Mouse (Mus musculus) neutrophil, adult 5-6 weeks (primary cell): Measurements from ENCODE around the gene Armh1. TPM values are rescaled to one million over a fixed set of nuclear protein-coding genes. Genes with fewer than 3 reads are reported as not detected.

Experiments used
- ATAC-seq: fragments of 151-379, 151-347 bp; 2 replicates; pipeline ENCODE4 v1.8.0; 2017; ENCODE audit warnings: mild to moderate bottlenecking, moderate TSS enrichment; ENCODE audit not compliant: insufficient number of reproducible peaks, poor library complexity, low FRiP score, severe bottlenecking; ENCODE audit errors: extremely low read depth
- total RNA-seq: library from RNA; stranded (forward); fragments of 200-1000 nt; gene quantifications from 2 replicates; pipeline ENCODE4 v1.2.3, GENCODE M21; 2017

The Armh1 gene
- total RNA-seq, 1 experiment from 2014 or later, result not detected

DNA sequence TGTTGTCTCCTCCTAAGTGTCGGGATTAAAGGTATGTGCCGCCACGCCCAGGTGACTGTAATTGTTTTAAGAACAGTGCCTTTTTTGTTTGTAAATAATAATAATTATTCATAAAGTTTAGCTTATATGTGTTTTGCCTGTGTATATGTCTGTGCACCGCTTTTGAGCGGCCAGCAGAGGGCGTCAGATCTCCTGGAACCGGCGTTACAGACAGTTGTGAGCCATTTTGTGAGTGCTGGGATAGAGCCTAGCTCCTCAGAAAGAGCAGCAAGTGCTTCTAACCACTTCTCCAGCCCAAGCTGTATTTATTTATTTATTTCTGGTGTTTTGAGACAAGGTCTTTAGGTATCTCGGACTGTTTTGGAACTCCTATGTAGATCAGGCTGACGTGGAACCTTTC, 21.6 kb downstream of the Armh1 start:
- no peak for ATAC-seq

DNA sequence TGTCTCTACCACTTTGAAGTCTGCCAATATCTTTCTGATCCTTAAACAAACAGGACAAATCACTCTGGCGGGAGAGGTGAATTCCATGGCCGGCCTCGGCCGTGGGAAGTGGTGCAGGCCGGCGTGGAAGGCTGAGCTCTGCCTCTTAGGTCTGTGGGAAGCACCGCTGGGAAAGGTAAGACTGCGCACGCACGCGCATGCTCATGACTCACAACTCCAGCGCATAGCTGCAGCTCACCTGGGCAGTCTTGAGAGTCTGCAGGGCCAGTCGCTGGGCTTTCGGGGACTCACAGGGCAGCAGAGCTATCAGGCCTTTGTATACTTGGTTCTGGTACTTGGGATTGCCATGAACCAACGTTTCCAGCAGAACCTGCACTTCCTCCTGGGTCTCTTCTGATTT, 22.3 kb downstream of the Armh1 start:
- ATAC-seq, result no peak

DNA sequence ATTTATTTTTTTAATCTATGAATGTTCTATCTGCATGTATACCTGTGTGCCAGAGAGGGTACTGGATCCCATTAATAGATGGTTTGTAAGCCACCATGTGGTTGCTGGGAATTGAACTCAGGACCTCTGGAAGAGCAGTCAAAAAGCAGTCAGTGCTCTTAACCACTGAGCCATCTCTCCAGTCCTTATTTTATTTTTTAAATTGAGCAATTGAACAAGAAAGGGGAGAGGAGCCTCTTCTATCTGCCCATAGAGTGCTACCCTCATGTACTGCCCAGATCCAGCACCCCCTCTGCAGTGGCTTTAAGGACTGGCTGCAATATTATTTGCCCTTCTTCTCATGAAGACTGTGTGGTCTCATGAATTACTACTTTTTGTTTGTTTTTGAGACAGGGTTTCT, 26.7 kb downstream of the Armh1 start:
- no peak for ATAC-seq

DNA sequence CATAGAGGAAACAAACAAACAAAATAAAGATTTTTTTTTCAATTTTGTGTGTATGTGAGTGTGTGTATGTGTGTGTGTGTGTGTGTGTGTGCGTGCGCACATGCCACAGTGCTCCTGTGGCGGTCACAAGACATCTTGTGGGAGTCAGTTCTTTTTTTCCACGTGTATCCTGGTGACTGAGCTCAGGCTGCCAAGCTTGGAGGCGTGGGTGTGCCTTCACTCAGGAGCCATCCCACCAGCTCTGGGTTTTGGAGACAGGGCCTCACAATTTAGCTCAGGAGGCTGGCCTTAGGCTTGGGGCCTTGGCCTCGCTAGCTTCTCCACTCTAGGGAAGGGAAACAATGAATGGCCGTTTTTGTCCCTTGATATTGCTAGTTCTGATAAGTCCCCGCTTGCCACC, 27.8 kb downstream of the Armh1 start:
- ATAC-seq, result no peak

DNA sequence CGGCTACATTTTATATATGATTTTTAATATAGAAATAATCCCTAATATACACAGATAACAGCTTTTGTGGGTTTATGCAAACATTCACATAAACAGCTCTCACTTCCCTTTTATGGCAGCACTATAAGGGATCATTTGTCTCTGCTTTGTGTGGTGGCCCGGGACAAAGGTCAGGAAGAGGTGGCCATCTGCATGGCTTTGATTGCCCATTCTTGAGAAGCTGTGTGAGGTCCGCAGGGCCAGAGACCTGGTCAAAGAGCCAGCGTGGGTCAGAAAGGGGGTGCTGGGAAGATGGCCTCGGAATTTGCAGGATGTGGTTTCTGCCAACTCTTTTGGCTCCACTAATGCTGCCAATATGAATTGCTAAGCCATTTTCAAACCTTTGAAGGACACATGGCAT, 28.9 kb downstream of the Armh1 start:
- no peak for ATAC-seq

DNA sequence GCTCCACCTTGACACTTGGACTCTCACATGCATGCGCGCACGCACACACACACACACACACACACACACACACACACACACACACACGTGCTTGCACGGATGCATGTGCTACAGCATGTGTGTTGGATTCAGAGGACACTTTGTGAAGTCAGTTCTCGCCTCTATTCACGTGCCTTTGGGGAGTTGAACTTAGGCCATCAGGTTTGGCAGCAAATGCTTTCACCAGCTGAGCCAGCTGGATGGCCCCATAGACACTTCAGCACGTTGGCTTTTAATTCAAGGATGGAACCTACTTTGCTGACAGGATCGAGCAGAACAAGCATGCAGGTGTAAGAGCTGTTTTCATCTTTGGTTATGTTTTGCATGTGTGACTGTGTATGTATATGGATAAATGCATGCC, 30.1 kb downstream of the Armh1 start:
- no peak for ATAC-seq

DNA sequence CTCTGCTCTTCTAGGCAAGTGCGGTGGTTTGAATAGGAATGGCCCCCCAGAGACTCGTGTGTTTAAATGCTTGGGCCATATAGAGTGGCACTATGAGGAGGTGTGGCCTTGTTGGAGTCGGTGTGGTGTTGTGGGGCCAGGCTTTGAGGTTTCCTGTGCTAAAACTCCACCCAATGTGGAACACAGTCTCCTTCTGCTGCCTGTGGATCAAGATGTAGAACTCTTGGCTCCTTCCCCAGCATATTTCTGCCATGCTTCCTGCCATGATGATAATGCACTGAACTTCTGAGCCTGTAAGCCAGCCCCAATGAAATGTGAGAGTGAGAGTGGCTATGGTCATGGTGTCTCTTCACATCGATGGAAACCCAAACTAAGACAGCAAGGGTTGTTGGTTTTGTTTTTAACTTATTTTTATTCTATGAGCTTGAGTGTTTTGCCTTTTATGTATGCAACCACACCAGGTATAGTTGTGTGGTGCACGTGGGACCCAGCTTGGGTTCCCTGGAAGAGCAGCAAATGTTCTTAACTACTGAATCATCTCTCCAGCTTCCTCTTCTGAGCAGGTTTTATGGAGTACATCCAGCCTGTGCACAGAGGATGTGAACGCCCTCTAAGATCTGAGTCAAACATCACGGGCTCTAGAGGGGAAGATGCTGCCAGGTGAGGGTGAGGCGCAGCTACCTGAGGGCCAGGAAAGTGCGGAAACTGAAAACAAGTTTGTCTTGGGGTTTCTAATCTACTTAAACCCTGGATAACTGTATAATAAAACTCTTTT, 31.0 kb downstream of the Armh1 start:
- no peak for ATAC-seq

DNA sequence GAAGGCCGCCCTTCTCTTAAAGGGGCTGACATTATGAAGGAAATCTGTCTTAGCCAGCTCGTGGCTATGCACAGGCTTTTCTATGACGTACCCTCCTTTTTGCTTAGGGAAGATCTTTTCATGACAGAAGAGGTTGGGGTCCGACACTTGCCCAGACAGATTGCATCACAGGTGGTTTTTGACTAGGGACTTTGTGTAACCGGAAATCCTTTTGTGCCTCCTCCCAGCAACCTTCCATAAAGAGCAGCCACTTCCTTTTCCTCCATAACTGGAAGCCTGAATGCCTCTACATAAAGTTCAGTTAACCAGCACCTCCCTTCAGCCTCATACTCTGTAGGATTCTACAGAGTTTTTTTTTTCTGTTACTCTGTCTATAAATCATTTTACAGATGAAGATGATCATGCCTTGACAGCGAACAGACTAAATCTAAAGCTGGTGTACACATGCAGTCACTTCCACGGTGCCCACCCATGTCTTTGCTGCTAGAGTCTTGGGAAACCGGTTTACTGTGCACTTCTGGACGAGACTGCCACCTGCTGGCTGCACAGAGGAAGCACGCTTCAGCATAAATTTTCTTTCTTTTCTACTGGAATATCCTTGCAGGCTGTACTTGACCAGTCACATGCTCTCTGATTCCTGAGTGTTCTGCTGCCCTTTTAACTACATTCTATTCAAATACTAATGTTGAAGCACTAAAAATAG, 33.3 kb downstream of the Armh1 start:
- peak; percentile 83 for ATAC-seq

DNA sequence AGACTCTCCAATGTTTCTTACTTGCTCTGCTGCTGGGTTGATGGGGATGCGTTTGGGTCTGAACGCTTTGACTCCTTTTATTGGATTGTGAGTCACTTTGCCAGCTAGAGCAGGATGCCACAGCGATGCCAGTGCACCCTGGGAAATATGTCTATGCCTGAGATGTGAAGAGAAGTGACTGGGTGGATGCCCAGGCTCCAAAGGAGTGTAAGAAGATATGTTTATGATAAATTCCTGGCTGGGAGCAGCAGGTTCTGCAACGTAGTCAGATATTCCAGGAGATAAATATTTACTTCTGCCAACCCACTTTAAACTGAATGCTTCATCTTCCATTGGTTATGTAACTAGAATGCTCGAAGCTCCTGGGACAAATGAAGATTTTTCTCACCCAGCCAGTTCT, 34.9 kb downstream of the Armh1 start:
- ATAC-seq, result no peak

DNA sequence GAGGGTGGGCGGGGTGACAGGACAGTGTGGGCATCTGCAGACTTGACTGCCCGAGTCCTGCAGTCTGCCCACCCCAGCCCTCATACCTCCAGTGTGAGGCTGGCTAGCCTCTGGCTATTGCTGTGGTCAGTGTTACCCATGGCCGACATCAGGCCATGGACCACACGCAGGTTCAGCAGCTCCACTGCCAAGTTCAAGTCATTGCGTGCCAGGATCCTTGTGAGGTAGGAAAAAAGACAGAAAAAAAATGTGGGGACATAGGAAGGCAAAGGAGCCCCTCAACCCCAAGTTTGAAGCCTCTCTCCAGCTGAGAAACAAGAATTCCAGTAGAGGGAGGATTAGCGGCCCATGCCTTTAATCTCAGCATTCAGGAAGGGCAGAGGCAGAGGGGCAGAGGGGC, 37.7 kb downstream of the Armh1 start:
- no peak for ATAC-seq

DNA sequence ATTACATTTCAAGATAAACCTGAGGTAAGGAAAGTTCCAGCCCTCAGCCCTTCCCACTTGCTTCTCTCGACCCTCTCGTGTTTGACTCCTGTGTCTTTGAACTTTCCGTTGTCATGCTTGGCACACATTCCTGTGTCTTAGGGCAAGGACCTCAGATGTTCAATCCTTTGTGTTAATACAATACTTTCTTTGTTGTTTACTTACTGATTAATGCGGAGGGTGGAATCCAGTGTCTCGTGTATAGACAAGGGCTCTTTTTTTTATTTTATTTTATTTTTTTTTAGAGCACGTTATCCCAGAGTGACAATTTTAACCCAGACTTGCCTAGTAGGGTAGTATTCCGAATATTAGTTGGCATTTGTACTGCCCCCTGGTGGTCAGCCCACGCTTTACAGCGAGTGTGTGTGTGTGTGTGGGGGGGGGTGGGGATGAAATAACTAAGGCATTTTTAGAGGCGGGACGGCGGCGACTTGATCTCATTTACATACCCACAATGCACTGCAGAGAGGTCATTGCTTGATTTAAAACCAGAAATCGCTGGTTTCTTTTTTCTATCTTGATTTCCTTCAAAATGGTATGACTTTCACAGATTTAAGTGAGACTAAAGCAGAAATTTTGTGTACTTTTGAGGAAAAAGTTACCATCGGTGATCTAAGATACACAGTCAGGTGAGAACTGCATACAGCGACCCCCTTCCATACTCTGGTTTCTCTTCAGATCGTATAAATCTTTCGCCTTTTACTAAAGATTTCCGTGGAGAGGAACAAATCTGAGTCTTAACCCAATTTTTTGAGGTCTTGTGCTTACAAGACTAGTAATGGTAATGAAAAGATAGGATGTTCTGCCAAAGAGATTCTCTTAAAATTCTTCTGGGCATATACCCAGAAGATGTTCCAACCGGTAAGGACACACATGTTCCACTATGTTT, 41.5 kb downstream of the Armh1 start:
- ATAC-seq, result peak; percentile 91

DNA sequence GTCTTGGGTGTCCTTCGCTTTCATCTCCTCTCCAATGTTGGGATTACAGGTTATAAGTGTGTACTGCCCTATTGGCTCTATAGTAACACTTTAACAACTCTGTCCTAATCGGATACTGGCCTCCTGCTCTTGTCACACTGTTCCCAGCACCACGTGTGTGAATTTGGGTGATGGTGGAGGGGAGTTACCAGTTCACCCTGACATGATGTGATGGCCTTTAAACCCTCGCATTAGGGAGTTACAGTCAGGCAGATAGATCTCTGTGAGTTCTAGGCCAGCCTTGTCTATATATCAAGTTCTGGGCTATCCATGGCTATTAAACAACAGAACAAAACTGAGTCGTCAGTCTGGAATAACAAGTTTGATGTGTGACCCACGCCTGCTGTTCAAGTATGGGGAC, 42.3 kb downstream of the Armh1 start:
- ATAC-seq, result no peak

DNA sequence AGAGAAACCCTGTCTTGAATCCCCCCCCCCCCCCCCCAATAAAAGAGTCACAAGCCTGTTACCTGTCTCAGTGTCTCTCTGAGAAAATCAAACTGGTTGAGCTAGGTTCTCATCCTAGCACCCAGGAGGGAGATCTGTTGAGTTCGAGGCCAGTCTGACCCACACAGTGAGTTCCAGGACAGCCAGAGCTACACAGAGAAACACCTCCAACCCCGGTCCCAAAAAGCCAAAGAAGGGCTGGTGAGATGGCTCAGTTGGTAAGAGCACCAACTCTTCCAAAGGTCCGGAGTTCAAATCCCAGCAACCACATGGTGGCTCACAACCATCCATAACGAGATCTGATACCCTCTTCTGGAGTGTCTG, 49.0 kb downstream of the Armh1 start:
- ATAC-seq, result no peak

DNA sequence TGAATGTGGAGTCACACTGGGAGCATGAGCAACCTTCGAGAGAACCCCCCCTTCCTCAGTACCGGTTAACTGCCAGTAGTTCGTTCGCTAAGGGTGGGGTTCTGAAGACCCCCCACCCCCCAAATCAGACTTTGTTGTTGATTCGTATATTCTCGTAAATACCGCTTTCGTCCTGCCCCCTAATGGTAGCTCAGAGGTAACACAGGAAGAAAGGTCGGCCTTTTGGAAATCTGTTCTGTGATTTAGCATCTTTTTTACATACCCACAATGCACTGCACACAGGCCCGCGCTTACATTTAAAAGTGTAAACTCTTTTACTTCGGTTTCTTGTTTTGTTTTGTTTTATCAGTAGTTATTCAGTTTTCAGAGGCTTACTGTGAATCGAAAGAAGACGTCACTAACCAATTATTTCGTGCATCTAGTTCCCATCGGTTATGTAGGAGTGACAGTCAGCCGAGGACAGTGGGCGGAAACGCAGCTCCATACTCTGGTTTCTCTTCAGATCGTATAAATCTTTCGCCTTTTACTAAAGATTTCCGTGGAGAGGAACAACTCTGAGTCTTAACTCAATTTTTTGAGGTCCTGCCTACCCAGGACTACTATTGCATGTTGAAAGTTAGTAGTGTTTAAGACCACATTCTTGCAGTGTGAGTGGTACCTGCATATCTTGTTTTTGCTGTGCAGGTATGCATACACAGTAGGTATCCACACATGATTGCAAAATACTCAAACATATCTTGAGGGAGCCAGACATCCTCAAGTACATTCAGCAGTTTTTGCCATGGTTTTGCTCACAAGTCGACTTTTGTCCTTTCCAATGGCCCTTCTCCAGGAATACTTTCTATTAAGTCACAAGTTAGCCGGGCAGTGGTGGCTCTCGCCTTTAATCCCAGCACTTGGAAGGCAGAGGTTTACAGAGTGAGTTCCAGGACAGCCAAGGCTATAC, 49.6 kb downstream of the Armh1 start:
- ATAC-seq, result peak; percentile 98

DNA sequence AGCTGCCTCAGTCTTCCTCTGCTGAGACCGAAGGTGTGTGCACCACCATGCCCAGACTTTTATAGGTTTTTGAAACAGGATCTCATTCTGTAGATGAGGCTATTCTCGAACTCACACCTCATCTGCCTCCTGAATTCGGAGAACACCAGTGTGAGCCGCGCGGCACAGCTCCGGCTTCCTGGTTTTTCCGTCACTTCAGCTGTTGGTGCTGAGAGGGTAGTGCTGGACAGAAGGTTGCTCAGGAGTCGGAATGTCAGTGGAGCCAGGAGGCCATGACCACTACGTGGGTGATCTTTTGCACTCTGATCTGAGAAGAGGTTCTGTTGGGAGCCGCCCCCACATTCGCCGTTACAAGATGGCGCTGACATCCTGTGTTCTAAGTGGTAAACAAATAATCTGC, 60.1 kb downstream of the Armh1 start:
- ATAC-seq, result no peak

DNA sequence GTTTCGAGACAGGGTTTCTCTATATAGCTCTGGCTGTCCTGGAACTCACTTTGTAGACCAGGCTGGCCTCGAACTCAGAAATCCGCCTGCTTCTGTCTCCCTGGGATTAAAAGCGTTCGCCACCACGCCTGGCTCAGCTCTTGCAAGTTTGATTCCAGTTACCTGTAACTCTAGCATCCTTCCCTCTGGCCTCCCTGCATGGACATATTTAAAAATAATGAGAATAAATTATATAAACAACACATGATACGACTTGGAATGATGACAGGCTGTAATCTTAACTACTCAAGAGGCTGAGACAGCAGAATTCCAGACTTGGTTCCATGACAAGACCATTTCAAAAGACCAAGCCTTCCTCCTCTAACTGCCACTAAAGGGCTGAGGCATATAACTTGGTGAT, 61.3 kb downstream of the Armh1 start:
- ATAC-seq, result no peak

DNA sequence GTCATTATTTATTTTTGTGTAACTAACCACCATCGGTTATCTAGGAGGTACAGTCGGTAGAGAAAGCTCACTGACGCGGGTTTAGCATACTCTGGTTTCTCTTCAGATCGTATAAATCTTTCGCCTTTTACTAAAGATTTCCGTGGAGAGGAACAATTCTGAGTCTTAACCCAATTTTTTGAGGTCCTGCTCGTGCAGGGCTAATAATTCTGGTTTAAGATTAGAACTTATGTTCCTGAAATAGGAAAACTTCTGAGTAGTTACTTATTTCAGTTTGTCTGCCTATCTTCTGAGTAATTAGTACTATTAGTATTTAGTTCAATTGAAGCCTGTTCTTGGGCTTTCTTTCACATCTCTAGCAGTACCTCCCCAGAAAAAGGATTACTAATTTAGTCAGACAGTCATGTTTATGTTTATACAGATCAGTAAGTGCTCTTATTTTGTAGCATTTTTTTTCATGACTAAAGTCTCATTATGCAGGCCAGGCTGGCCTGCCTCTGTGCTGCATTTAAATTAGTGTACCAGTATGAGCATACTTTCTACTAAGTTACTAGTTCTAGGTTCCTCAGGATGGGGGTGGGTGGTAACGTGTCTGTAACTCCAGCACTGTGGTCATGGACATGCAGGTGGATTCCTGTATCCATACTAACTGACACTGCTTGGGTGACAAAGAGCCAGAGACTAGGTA, 61.9 kb downstream of the Armh1 start:
- peak; percentile 72 for ATAC-seq

DNA sequence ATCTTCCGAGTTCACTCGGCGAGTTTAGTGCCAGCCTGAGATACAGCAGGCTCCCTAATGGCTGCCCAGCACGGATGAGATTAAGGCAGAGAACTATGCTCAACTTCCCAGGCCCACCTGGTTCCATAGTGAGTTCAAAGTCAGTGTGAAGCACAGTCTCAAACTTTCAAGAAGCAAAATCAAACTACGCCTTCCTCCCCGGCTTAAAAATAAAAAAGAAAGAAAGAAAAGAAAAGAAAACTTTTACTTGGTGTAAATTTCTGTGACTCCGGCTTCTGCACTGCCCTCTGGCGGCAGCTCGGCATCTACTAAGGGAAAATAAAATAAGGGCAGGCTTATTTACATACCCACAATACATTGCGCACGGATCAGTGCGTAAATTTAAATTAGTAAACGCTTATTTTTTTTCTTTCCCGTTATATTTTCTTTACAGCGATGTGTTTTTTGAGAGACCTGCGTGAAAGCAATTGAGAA, 62.5 kb downstream of the Armh1 start:
- ATAC-seq, result peak; percentile 77
